Mouse (Mus musculus) heart, postnatal 36 days (tissue): ENCODE data around the gene Hoxd9. TPM values are rescaled to one million over a fixed set of nuclear protein-coding genes. Genes with fewer than 3 reads are reported as not detected.

Experiments used
- DNase-seq, 2 experiments: peaks; one replicate each; pipeline ENCODE4 v3.0.0; 2021 to 2022
- intact Hi-C: fragments of 180-260 bp; cut with DNase I; formaldehyde crosslinking; loops from one replicate; pipeline ENCODE4 v1.15.1; 2025
- total RNA-seq, 2 experiments: library from RNA; stranded (reverse); gene quantifications; 2 replicates each; pipeline ENCODE4 v1.2.3; 2021

The Hoxd9 gene
- total RNA-seq, 2 experiments from 2014 or later, result 0.36 to 0.41 TPM

GRCm38 (mm10) chr2:74706393-74706960, 8.9 kb downstream of the Hoxd9 start:
- intact Hi-C loops, result loop anchor here (10.0 kb wide), 2 partner anchors 538 to 1078 kb away; no protein-coding TSS in a partner anchor

GRCm38 (mm10) chr2:74707599-74707998, 10.1 kb downstream of the Hoxd9 start:
- intact Hi-C loops, result loop anchor here (10.0 kb wide), 2 partner anchors 537 to 1077 kb away; no protein-coding TSS in a partner anchor
- no peak for DNase-seq

More at GRCm38 (mm10) chr2:74706393-74706960, 8.9 kb downstream of the Hoxd9 start:
- no peak for DNase-seq

GRCm38 (mm10) chr2:74708676-74709075, 11.1 kb downstream of the Hoxd9 start:
- DNase-seq, result no peak
- intact Hi-C loops, result loop anchor here (10.0 kb wide), 2 partner anchors 536 to 1076 kb away; no protein-coding TSS in a partner anchor

GRCm38 (mm10) chr2:74709465-74710419, 12.2 kb downstream of the Hoxd9 start:
- no peak for DNase-seq
- intact Hi-C loops, result loop anchor here (10.0 kb wide), 2 partner anchors 535 to 1075 kb away; no protein-coding TSS in a partner anchor

GRCm38 (mm10) chr2:74710929-74711543, 13.5 kb downstream of the Hoxd9 start:
- DNase-seq, result no peak
- intact Hi-C loops, result no loop called here

- no peak for DNase-seq
- intact Hi-C loops, result no loop called here
These were observed 14.4 kb downstream of the Hoxd9 start, which contains the start of the genes Hoxd3 and Hoxd4 for GRCm38 (mm10) chr2:74711721-74712621. Hoxd3 (plus strand) TSS chr2:74711927. Hoxd4 (plus strand) TSS chr2:74711929.

- no peak for DNase-seq
- intact Hi-C loops, result no loop called here
These were observed 16.0 kb downstream of the Hoxd9 start for GRCm38 (mm10) chr2:74713239-74714150.

GRCm38 (mm10) chr2:74714156-74714789, 16.7 kb downstream of the Hoxd9 start:
- no peak for DNase-seq
- intact Hi-C loops, result no loop called here

GRCm38 (mm10) chr2:74714881-74715280, 17.4 kb downstream of the Hoxd9 start:
- no peak for DNase-seq
- intact Hi-C loops, result loop anchor here (1.0 to 5.0 kb wide), 5 partner anchors 107 to 877 kb away; no protein-coding TSS in a partner anchor

- DNase-seq, result peak; percentile 83 to 89
- intact Hi-C loops, result loop anchor here (1.0 to 5.0 kb wide), 5 partner anchors 107 to 877 kb away; no protein-coding TSS in a partner anchor
These were observed 18.1 kb downstream of the Hoxd9 start for GRCm38 (mm10) chr2:74715504-74716241.

- intact Hi-C loops, result no loop called here
- no peak for DNase-seq
These were observed 22.9 kb downstream of the Hoxd9 start for GRCm38 (mm10) chr2:74720384-74720783.

GRCm38 (mm10) chr2:74720955-74721491, 23.5 kb downstream of the Hoxd9 start:
- intact Hi-C loops, result no loop called here
- DNase-seq, result no peak

GRCm38 (mm10) chr2:74721882-74722281, 24.4 kb downstream of the Hoxd9 start:
- intact Hi-C loops, result no loop called here
- no peak for DNase-seq

- no peak for DNase-seq
- intact Hi-C loops, result no loop called here
These were observed 25.4 kb downstream of the Hoxd9 start for GRCm38 (mm10) chr2:74722949-74723348.

GRCm38 (mm10) chr2:74724244-74725015, 26.9 kb downstream of the Hoxd9 start:
- DNase-seq, result no peak

GRCm38 (mm10) chr2:74725171-74725570, 27.6 kb downstream of the Hoxd9 start:
- DNase-seq, result no peak
- intact Hi-C loops, result no loop called here

More at GRCm38 (mm10) chr2:74724244-74725015, 26.9 kb downstream of the Hoxd9 start:
- intact Hi-C loops, result no loop called here
